ENCODE assay signal across 18 mouse cellular contexts in genomic region chr9:96217799-96218198, GRCm38 (mm10). TPM values are rescaled to one million over a fixed set of nuclear protein-coding genes. Genes with fewer than 3 reads are reported as not detected.
DNase-seq lines count a peak whose midpoint lies in the region; ATAC-seq and TF ChIP-seq lines count a peak whose summit lies in the region.
"Had no signal": no experiment of that assay in that cellular context is flagged by ENCODE, and none has a peak within 500 bp of the region (broad histone marks: within the 10 kb centered on the region; RNA-seq: fewer than 3 reads in every experiment).

No protein-coding gene starts in this region.

- no peaks in the 10 kb centered on the region for H3K27me3 ChIP-seq in liver, adult 2 months (ENCODE audit: control insufficient read depth, insufficient read depth, low read length)
- H3K27me3 ChIP-seq in liver, embryonic 12.5 days (replicated peaks), result no peaks in the 10 kb centered on the region
- H3K27me3 ChIP-seq: embryonic facial prominence, embryonic 12.5 days; hindbrain, embryonic 15.5 days; midbrain, embryonic 13.5 days had no signal

- TF ChIP-seq CTCF in gastrocnemius, adult 2 months (IDR thresholded peaks at IDR 0.05), result peak; percentile 38
- TF ChIP-seq CTCF in liver, adult 2 months (IDR thresholded peaks at IDR 0.05; ENCODE audit: low read depth, low read length), result 0 out of 2 replicates have a peak, but pooled peaks have one; percentile 3

- intact Hi-C loops in gastrocnemius, adult 2 months (cut with DNase I), result no loop called here

- no peak overlapping the region for H3K4me3 ChIP-seq in gastrocnemius, adult 2 months
- H3K4me3 ChIP-seq in liver, adult 2 months (ENCODE audit: insufficient read depth, low read depth, low read length), result no peak overlapping the region
- H3K4me3 ChIP-seq in liver, embryonic 12.5 days, result no peak overlapping the region
- H3K4me3 ChIP-seq: embryonic facial prominence, embryonic 12.5 days; hindbrain, embryonic 15.5 days; midbrain, embryonic 13.5 days had no signal

- peaks cover 2% of the 10 kb centered on the region; the same call in 1 of the 2 replicates for H3K79me2 ChIP-seq in liver, adult 2 months (ENCODE audit: control insufficient read depth, insufficient read depth, low read length)

- H3K4me2 ChIP-seq in liver, embryonic 12.5 days, result no peak overlapping the region
- H3K4me2 ChIP-seq: embryonic facial prominence, embryonic 12.5 days; hindbrain, embryonic 15.5 days; midbrain, embryonic 13.5 days had no signal

- peaks cover 4% of the 10 kb centered on the region; the same call in 1 of the 2 replicates for H3K4me1 ChIP-seq in liver, adult 2 months (ENCODE audit: control insufficient read depth, insufficient read depth, low read length)
- peaks cover 18% of the 10 kb centered on the region; the same call in 1 of the 2 replicates for H3K4me1 ChIP-seq in liver, embryonic 12.5 days
- H3K4me1 ChIP-seq: embryonic facial prominence, embryonic 12.5 days; hindbrain, embryonic 15.5 days; midbrain, embryonic 13.5 days had no signal

- H3K9me3 ChIP-seq in liver, embryonic 12.5 days (replicated peaks), result no peaks in the 10 kb centered on the region
- H3K9me3 ChIP-seq: embryonic facial prominence, embryonic 12.5 days; hindbrain, embryonic 15.5 days; midbrain, embryonic 13.5 days had no signal

- no peak overlapping the region for H3K9ac ChIP-seq in liver, adult 2 months (ENCODE audit: low read depth, low read length)
- no peak overlapping the region for H3K9ac ChIP-seq in liver, embryonic 12.5 days
- H3K9ac ChIP-seq: embryonic facial prominence, embryonic 12.5 days; hindbrain, embryonic 15.5 days; midbrain, embryonic 13.5 days had no signal

- no peak overlapping the region for H3K27ac ChIP-seq in gastrocnemius, adult 2 months
- H3K27ac ChIP-seq in liver, adult 2 months (replicated peaks; ENCODE audit: insufficient read depth, low read depth, low read length), result no peak overlapping the region
- no peak overlapping the region for H3K27ac ChIP-seq in liver, embryonic 12.5 days
- H3K27ac ChIP-seq: embryonic facial prominence, embryonic 12.5 days; hindbrain, embryonic 15.5 days; midbrain, embryonic 13.5 days had no signal

- no peaks in the 10 kb centered on the region for H3K36me3 ChIP-seq in liver, adult 2 months (ENCODE audit: control insufficient read depth, insufficient read depth, low read length)
- H3K36me3 ChIP-seq in liver, embryonic 12.5 days, result peaks cover 5% of the 10 kb centered on the region; the same call in 1 of the 2 replicates
- H3K36me3 ChIP-seq: embryonic facial prominence, embryonic 12.5 days; hindbrain, embryonic 15.5 days; midbrain, embryonic 13.5 days had no signal

- no peak for DNase-seq in gastrocnemius, adult 2 months
- no peak for DNase-seq in gastrocnemius, postnatal 10 days
- DNase-seq in liver, adult 2 months (ENCODE audit: extremely low read depth, low read depth, low spot score), result no peak
- DNase-seq in 416B (ENCODE audit: low read depth) (peak; percentile 46), NIH3T3 (ENCODE audit: low read depth) (peak; percentile 5)
- no peak for DNase-seq in adrenal gland, adult (ENCODE audit: inconsistent age in 2 of 2, low spot score in 1 of 2)
- DNase-seq in right cerebral cortex, postnatal 36 days (ENCODE audit: low spot score in 2 of 2), result no peak
- DNase-seq: cerebellum, adult 8-10 months; gastrocnemius, postnatal 14 days; heart, postnatal 14 days; kidney, adult 2 months; kidney, postnatal 36 days; lung, adult 18-20 months; retina, postnatal 1 day had no signal

- no peak for ATAC-seq in liver, embryonic 12.5 days
- ATAC-seq: midbrain, embryonic 13.5 days had no signal

- TF ChIP-seq POLR2A in liver, adult 2 months (IDR thresholded peaks at IDR 0.05; ENCODE audit: extremely low read depth, insufficient read depth, low read length), result no peak

RNA-seq across cellular contexts. Expression of gene Tfdp2, which starts 21.7 kb away (rescaled TPM):
- total RNA-seq in gastrocnemius, adult 2 months (2021), result 10 to 100 TPM; 37.3 to 54.8 TPM
- total RNA-seq in gastrocnemius, postnatal 10 days (2021), result 10 to 100 TPM; 48.6 to 49.1 TPM
- total RNA-seq in liver, adult 2 months (2014; rRNA removed), result 16.2 and 18.3 TPM in 2 replicates
- 6.1 and 6.9 TPM in 2 replicates for polyA plus RNA-seq in liver, adult 2 months (2012; rRNA removed)
- 85.7 and 88.3 TPM in 2 replicates for polyA plus RNA-seq in liver, embryonic 12.5 days (2016; fragmentation: Nextera tagmentation; extraction: Ambion mirVana)

Comparison
In these comparisons a context has a peak if more than half of its experiments do, and no peak if none do; other contexts are left out.
1. DNase-seq: peak in 416B (single experiment) and NIH3T3 (single experiment); none in gastrocnemius, adult 2 months (single experiment), gastrocnemius, postnatal 10 days (single experiment), liver, adult 2 months (single experiment), adrenal gland, adult (0 of 2) and right cerebral cortex, postnatal 36 days (0 of 2).